Mouse (Mus musculus) intestine, postnatal 0 days (tissue): ENCODE measurements at regions not wholly inside any gene's neighbourhood (a gene's known extent, or its start where the extent isn't known, plus 50 kb on each side); places are given as distances from the start of the nearest gene placed in this dataset.

ENCODE experiments used
- ATAC-seq: fragments of 200-750 bp; cut with Nextera tagmentation; 2 replicates; pipeline ENCODE4 v1.8.0; 2017; ENCODE audit warnings: mild to moderate bottlenecking, moderate TSS enrichment, moderate library complexity
- H3K27ac ChIP-seq: fragments of 300-500 bp; sonication (generic); 2 replicates; pipeline ENCODE4 v1.5.1; 2014; ENCODE audit warnings: mild to moderate bottlenecking, low read depth, low read length, moderate library complexity
- H3K27me3 ChIP-seq: fragments of 300-500 bp; sonication (generic); replicated peaks from 2 replicates; pipeline ENCODE4 v1.6.1; 2014; ENCODE audit warnings: low read length, mixed read lengths; ENCODE audit not compliant: control insufficient read depth, insufficient read depth
- H3K36me3 ChIP-seq: fragments of 300-500 bp; sonication (generic); 2 replicates; pipeline ENCODE4 v1.6.1; 2014; ENCODE audit warnings: mild to moderate bottlenecking, moderate library complexity; ENCODE audit not compliant: control insufficient read depth, insufficient read depth
- H3K4me1 ChIP-seq: fragments of 300-500 bp; sonication (generic); replicated peaks from 2 replicates; pipeline ENCODE4 v1.6.1; 2014; ENCODE audit warnings: antibody characterized with exemption, low read length, mixed read lengths; ENCODE audit not compliant: control insufficient read depth, insufficient read depth
- H3K4me2 ChIP-seq: fragments of 300-500 bp; sonication (generic); replicated peaks from 2 replicates; pipeline ENCODE4 v1.6.1; 2014; ENCODE audit warnings: low read depth, mild to moderate bottlenecking, moderate library complexity
- H3K4me3 ChIP-seq: fragments of 300-500 bp; sonication (generic); 2 replicates; pipeline ENCODE4 v1.5.1; 2014; ENCODE audit warnings: low read depth, low read length
- H3K9ac ChIP-seq: fragments of 300-500 bp; sonication (generic); 2 replicates; pipeline ENCODE4 v1.6.1; 2014; ENCODE audit warnings: mild to moderate bottlenecking, low read depth, low read length
- H3K9me3 ChIP-seq: fragments of 300-500 bp; sonication (generic); 2 replicates; pipeline ENCODE4 v1.6.1; 2016; ENCODE audit warnings: mixed run types; ENCODE audit not compliant: control insufficient read depth
- CTCF ChIP-seq: sonication (generic); IDR thresholded peaks from 2 replicates; pipeline ENCODE4 v1.5.1; 2016; ENCODE audit warnings: low read depth, mild to moderate bottlenecking, control low read depth, antibody characterized with exemption, moderate library complexity
- WGBS: fragments of 180-500 bp; shearing (Covaris S2); extraction: QIAGEN DNeasy Blood & Tissue Kit; methylation state at CpG from one replicate; pipeline ENCODE4 v1.1.7; 2014; 5-methylcytosine and 5-hydroxymethylcytosine counted together

DNA sequence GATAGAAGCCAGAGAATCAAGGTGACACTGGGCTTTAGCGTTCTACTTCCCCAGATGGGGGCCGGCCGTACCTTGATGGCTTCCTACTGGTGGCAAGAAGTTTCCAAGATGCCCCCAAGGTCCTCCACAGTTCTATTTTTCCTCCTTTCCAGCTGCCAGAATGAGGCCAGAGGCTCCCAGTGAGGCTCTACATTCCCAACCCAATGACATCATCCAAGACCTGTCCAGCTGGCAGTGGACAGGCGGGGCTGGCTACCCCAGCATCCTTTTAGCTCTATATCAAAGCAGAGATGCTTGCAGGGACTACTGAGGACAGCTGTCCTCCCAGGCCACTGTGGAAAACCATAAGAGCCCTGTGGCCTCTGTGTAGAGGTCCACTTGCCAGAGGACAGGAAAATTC lies 53.8 kb upstream of the Stx16 start:
- H3K4me3 ChIP-seq: no peak overlapping the region
- no peak for TF ChIP-seq CTCF
- no peaks in the 10 kb centered on the region for H3K36me3 ChIP-seq
- H3K9me3 ChIP-seq: no peaks in the 10 kb centered on the region
- H3K9ac ChIP-seq: no peak overlapping the region
- H3K27me3 ChIP-seq: no peaks in the 10 kb centered on the region
- no peak overlapping the region for H3K4me2 ChIP-seq
- H3K27ac ChIP-seq: no peak overlapping the region
- no peak for ATAC-seq
- 87% methylated on average over 4 of the region's 4 CpGs for WGBS
- H3K4me1 ChIP-seq: peaks cover 18% of the 10 kb centered on the region

DNA sequence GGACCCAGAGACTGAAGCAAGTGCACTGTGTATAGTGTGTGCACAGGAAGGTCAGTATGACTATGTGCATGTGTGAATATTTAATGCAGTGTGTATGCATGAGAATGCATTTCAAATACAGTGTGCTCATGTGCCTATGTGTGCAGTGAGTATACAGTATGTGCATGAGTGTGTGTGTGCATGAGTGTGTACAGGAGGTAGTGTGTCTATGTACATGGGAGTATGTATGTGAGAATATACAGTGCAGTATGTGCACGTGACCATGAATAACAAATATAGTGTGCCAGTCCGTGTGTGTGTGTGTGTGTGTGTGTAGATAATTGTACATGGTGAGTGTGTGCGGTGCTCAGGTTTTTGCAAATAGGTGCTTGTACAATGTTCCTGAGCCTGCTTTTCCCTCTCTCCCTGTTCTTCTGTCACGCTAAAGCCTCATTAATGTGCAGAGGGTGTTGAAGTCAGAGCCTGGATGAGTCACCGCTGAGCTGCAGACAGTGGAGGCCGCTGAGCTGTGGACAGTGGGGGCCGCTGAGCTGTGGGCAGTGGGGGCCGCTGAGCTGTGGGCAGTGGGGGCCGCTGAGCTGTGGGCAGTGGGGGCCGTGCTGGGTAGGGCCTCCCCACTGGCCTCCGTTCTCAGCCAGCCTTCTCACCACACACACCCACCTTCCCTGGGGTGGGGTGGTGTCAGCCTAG lies 50.8 kb upstream of the Stx16 start:
- Histone ChIP-seq H3K4me2 (no peak overlapping the region), H3K9ac (no peak overlapping the region), H3K4me1 (peaks cover 3% of the 10 kb centered on the region; the same call in 1 of the 2 replicates), H3K27ac (no peak overlapping the region), H3K9me3 (no peaks in the 10 kb centered on the region), H3K36me3 (no peaks in the 10 kb centered on the region), H3K27me3 (no peaks in the 10 kb centered on the region), H3K4me3 (no peak overlapping the region)
- ATAC-seq: no peak
- TF ChIP-seq CTCF: no peak
- WGBS: 76% methylated on average over 11 of the region's 11 CpGs
